Mouse (Mus musculus) ES-E14 (cell line): ENCODE results near the gene Ryr1. TPM values are rescaled to one million over a fixed set of nuclear protein-coding genes. Genes with fewer than 3 reads are reported as not detected.

Experiments used
- DNase-seq: peaks from one replicate; pipeline ENCODE4 v3.0.0-alpha.2; 2013; ENCODE audit warnings: low read depth, low spot score
- H3K27ac ChIP-seq: 2 replicates; pipeline ENCODE4 v1.5.1; 2012; ENCODE audit warnings: low read depth, mild to moderate bottlenecking, low read length, moderate library complexity, mixed read lengths; ENCODE audit not compliant: poor library complexity, insufficient read depth, severe bottlenecking
- H3K36me3 ChIP-seq: 2 replicates; pipeline ENCODE4 v1.6.1; 2012; ENCODE audit warnings: mild to moderate bottlenecking, low read length, moderate library complexity, mixed read lengths; ENCODE audit not compliant: control insufficient read depth, poor library complexity, insufficient read depth, severe bottlenecking
- H3K4me1 ChIP-seq, 2 experiments: fragments of 150-350 bp in 1 of 2; sonication (generic) in 1 of 2; 2 replicates each; pipeline ENCODE4 v1.6.1; 2012; ENCODE audit warnings: low read length in 2 of 2, mild to moderate bottlenecking in 1 of 2, mixed read lengths in 1 of 2; ENCODE audit not compliant: control insufficient read depth in 2 of 2, insufficient read depth in 2 of 2, poor library complexity in 1 of 2
- H3K4me3 ChIP-seq, 2 experiments: fragments of 150-350 bp in 1 of 2; sonication (generic) in 1 of 2; 2 replicates each; pipeline ENCODE4 v1.5.1; 2012; ENCODE audit warnings: low read length in 2 of 2, low read depth in 1 of 2, mild to moderate bottlenecking in 1 of 2, mixed read lengths in 1 of 2; ENCODE audit not compliant: insufficient read depth in 1 of 2, poor library complexity in 1 of 2, severe bottlenecking in 1 of 2
- H3K9ac ChIP-seq: 2 replicates; pipeline ENCODE4 v1.6.1; 2012; ENCODE audit warnings: low read depth, mild to moderate bottlenecking, low read length, mixed read lengths; ENCODE audit not compliant: poor library complexity, insufficient read depth, severe bottlenecking
- H3K9me3 ChIP-seq: fragments of 150-350 bp; sonication (generic); 2 replicates; pipeline ENCODE4 v1.6.1; 2012; ENCODE audit warnings: low read depth, mild to moderate bottlenecking, low read length; ENCODE audit not compliant: control insufficient read depth, insufficient read depth
- CHD2 ChIP-seq: IDR thresholded peaks from 2 replicates; pipeline ENCODE4 v1.6.1; 2014; ENCODE audit warnings: mild to moderate bottlenecking, low read depth, low read length, inconsistent platforms
- HCFC1 ChIP-seq: IDR thresholded peaks from 2 replicates; pipeline ENCODE4 v1.6.1; 2012; ENCODE audit warnings: low read length, inconsistent platforms, borderline replicate concordance; ENCODE audit not compliant: insufficient read depth
- MAFK ChIP-seq: IDR thresholded peaks from 2 replicates; pipeline ENCODE4 v1.6.1; 2014; ENCODE audit warnings: mild to moderate bottlenecking, low read depth, low read length, inconsistent platforms; ENCODE audit not compliant: insufficient read depth
- ZC3H11A ChIP-seq: IDR thresholded peaks from 2 replicates; pipeline ENCODE4 v1.6.1; 2012; ENCODE audit warnings: low read depth, mild to moderate bottlenecking, inconsistent platforms, low read length, borderline replicate concordance
- ZNF384 ChIP-seq: IDR thresholded peaks from 2 replicates; pipeline ENCODE4 v1.6.1; 2012; ENCODE audit warnings: low read depth, low read length, inconsistent platforms
- in situ Hi-C, 2 experiments: fragments of 600-800 bp; cut with MboI; formaldehyde crosslinking; loops; one replicate each; pipeline ENCODE4 v1.15.1; 2025; ENCODE audit warnings: low sequenced_read_pairs in 2 of 2, inconsistent platforms in 1 of 2; ENCODE audit not compliant: unreplicated experiment in 2 of 2
- total RNA-seq: library from RNA; depleted of rRNA; stranded (reverse); fragments of 300-350 nt; gene quantifications from 2 replicates; pipeline ENCODE4 v1.2.3, GENCODE M21; 2012

The Ryr1 gene
- total RNA-seq, 1 experiment, result 5.1 TPM

DNA sequence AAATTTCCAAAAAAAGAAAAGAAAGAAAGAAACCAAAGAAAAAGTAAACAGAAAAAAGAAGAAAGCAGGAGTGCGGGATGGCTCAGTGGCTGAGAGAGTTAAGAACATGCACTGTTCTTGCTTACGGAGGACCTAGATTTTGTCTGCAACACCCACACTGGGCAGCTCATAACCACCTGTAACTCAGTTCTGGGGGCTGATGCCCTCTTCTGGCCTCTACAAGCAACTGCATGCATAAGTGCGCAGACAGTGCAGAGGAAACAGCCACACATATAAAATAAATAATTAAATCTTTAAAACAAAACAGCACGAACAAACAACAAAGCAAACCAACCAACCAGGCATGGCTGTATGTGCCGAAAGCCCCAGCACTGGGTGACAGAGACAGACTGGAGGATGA is 92.3 kb downstream of the Ryr1 start:
- Histone ChIP-seq H3K9me3 (no peaks in the 10 kb centered on the region), H3K4me3 (no peak overlapping the region), H3K27ac (no peak overlapping the region), H3K4me1 (no peaks in the 10 kb centered on the region), H3K36me3 (no peaks in the 10 kb centered on the region; the same call in 1 of the 2 replicates), H3K9ac (no peak overlapping the region)
- TF ChIP-seq CHD2 (no peak), ZC3H11A (0 out of 2 replicates have a peak, but pooled peaks have one; percentile 3), MAFK (no peak)
- in situ Hi-C loops, result no loop called here
- no peak for DNase-seq

DNA sequence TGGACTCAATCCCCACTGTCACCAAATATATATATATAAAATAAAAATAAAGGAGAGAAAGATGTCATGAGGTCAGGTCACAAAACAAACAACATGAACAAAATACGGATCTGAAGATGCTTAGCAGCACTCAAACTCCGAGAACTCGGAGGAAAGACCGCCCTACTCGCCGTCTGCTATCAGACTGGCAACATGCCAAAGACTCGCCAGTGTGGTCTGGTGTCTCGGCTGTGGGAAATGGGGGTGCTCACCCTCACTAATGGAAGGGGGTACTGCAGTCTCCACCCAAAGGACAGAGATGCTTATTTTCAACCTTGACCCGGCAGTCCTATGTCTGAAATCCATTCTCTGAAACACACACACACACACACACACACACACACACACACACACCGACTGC is 93.3 kb downstream of the Ryr1 start:
- no peaks in the 10 kb centered on the region for H3K9me3 ChIP-seq

DNA sequence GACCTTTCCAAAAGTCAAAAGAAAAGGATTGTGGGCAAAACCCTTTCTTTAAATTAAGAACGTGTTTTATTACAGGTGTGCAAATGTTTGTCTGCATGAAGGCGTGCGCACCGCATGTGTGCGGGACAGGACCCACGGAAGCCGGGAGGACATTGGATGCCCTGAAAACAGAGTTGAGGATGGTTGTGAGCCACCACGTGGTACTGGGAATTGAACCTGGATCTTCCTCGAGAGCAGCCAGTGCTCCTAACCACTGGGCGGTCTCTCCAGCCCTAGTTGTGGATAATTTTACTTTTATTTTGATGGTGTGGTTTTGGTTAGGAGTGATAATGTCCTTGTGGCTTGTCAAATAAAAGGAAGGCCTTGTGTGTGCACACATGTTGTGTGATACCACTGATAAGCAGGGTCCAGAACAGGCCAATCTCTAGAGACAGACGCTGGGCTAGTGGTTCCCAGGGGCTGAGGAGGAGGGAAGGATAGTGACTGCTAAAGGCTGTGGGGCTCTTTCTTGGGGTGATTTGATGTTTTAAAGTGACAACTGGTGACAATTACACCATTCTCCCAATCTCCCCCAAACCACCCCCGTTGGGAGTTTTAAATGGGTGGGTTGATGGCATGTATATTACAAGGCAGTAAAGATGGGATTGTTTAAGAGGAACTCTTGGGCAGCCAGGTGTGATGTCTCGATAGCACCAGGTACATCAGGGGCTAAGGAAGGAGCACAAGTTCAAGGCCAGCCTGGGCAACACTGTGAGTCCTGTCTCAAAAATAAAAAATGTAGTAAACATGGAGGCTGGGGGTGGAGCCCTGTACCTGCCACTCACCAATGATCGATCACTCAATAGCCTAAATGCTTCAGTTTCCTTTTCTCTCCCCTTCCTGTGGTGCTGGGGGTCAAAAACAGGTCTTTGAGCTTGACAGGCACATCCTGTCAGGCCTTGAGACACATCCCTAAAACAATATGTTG is 95.0 kb downstream of the Ryr1 start:
- Histone ChIP-seq H3K4me3 (no peak overlapping the region), H3K9ac (no peak overlapping the region), H3K9me3 (no peaks in the 10 kb centered on the region), H3K36me3 (no peaks in the 10 kb centered on the region; the same call in 1 of the 2 replicates), H3K4me1 (peaks cover 0 to 9% of the 10 kb centered on the region in 2 experiments; a peak in 1 of 4 replicates), H3K27ac (no peak overlapping the region)
- TF ChIP-seq ZNF384 (no peak), ZC3H11A (no peak), HCFC1 (no peak), CHD2 (no peak), MAFK (no peak)
- in situ Hi-C loops, result no loop called here
- DNase-seq, result no peak

More for the DNA sequence above, 93.3 kb downstream of the Ryr1 start:
- Histone ChIP-seq H3K4me3 (no peak overlapping the region), H3K9ac (no peak overlapping the region), H3K4me1 (peaks cover 0 to 1% of the 10 kb centered on the region in 2 experiments; a peak in 1 of 4 replicates), H3K36me3 (no peaks in the 10 kb centered on the region; the same call in 1 of the 2 replicates), H3K27ac (no peak overlapping the region)
- DNase-seq, result no peak
- in situ Hi-C loops, result no loop called here
- TF ChIP-seq ZNF384 (no peak), CHD2 (no peak), ZC3H11A (no peak), MAFK (no peak), HCFC1 (no peak)

DNA sequence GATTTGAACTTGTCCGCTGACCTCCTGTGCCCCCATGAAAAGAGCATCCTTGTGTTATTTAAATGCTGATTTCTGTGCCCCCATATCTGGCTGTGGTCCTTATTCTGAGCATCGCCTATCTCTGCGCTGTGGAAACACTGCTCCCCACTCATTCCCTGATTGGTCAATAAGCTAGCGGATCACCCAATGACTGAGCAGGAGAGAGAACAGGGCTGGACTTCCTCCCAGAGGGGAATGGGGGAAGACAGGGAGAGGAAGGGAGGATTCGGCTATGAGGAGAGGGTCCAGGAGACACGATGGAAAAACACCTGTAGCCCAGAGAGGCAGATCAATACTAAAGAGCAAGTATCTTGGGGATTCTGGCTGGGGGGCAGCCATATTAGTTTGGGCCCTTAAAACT is 96.2 kb downstream of the Ryr1 start:
- in situ Hi-C loops, result no loop called here
- H3K4me3 ChIP-seq, result peak overlapping the region; percentile 38 to 54

More for the DNA sequence above, 96.2 kb downstream of the Ryr1 start:
- Histone ChIP-seq H3K9ac (no peak overlapping the region), H3K4me1 (peaks cover 0 to 13% of the 10 kb centered on the region in 2 experiments; a peak in 2 of 4 replicates), H3K27ac (no peak overlapping the region), H3K9me3 (no peaks in the 10 kb centered on the region), H3K36me3 (no peaks in the 10 kb centered on the region; the same call in 1 of the 2 replicates)
- DNase-seq, result no peak
- TF ChIP-seq CHD2 (no peak), ZC3H11A (no peak), HCFC1 (no peak), MAFK (no peak), ZNF384 (no peak)
